Mouse (Mus musculus) MEL (cell line): ENCODE data around the gene Nadk2. TPM values are rescaled to one million over a fixed set of nuclear protein-coding genes. Genes with fewer than 3 reads are reported as not detected.
A peak's percentile ranks its signal among the peaks of the same experiment; 100 is the strongest.

Experiments used
- DNase-seq: peaks from one replicate; pipeline ENCODE4 v3.0.0; 2011; ENCODE audit warnings: low read depth, low spot score
- H3K27ac ChIP-seq: 2 replicates; pipeline ENCODE4 v1.5.1; 2012; ENCODE audit warnings: low read depth, mild to moderate bottlenecking, control low read depth, low read length, moderate library complexity; ENCODE audit not compliant: control insufficient read depth
- H3K27me3 ChIP-seq, 2 experiments: fragments of 150-350 bp in 1 of 2; sonication (generic) in 1 of 2; 2 replicates each; pipeline ENCODE4 v1.6.1; 2012; ENCODE audit warnings: low read length in 2 of 2, mild to moderate bottlenecking in 2 of 2, improper control_type of control experiment in 1 of 2, moderate library complexity in 1 of 2; ENCODE audit not compliant: insufficient read depth in 2 of 2, control insufficient read depth in 1 of 2
- H3K36me3 ChIP-seq, 2 experiments: 2 replicates each; pipeline ENCODE4 v1.6.1; 2012 to 2014; ENCODE audit warnings: low read length in 2 of 2, improper control_type of control experiment in 1 of 2, inconsistent platforms in 1 of 2, mild to moderate bottlenecking in 1 of 2; ENCODE audit not compliant: insufficient read depth in 2 of 2, control insufficient read depth in 1 of 2
- H3K4me1 ChIP-seq, 2 experiments: fragments of 150-350 bp in 1 of 2; sonication (generic) in 1 of 2; 2 replicates each; pipeline ENCODE4 v1.6.1; 2012; ENCODE audit warnings: low read length in 2 of 2, improper control_type of control experiment in 1 of 2, mild to moderate bottlenecking in 1 of 2; ENCODE audit not compliant: insufficient read depth in 2 of 2, control insufficient read depth in 1 of 2
- H3K4me3 ChIP-seq, 2 experiments: fragments of 150-350 bp in 1 of 2; sonication (generic) in 1 of 2; 2 replicates each; pipeline ENCODE4 v1.5.1; 2012; ENCODE audit warnings: low read depth in 2 of 2, low read length in 2 of 2, mild to moderate bottlenecking in 2 of 2, moderate library complexity in 2 of 2, control low read depth in 1 of 2, improper control_type of control experiment in 1 of 2; ENCODE audit not compliant: control insufficient read depth in 1 of 2, insufficient read depth in 1 of 2
- H3K79me2 ChIP-seq: 2 replicates; pipeline ENCODE4 v1.6.1; 2012; ENCODE audit warnings: mild to moderate bottlenecking, low read length, moderate library complexity; ENCODE audit not compliant: control insufficient read depth, poor library complexity, insufficient read depth
- H3K9ac ChIP-seq: 2 replicates; pipeline ENCODE4 v1.6.1; 2012; ENCODE audit warnings: low read depth, mild to moderate bottlenecking, control low read depth, low read length, moderate library complexity; ENCODE audit not compliant: control insufficient read depth, poor library complexity, severe bottlenecking
- H3K9me3 ChIP-seq: fragments of 150-350 bp; sonication (generic); replicated peaks from 2 replicates; pipeline ENCODE4 v1.6.1; 2012; ENCODE audit warnings: mild to moderate bottlenecking, low read length, improper control_type of control experiment, moderate library complexity; ENCODE audit not compliant: insufficient read depth
- CHD1 ChIP-seq: IDR thresholded peaks from 2 replicates; pipeline ENCODE4 v1.6.1; 2012; ENCODE audit warnings: low read depth, mild to moderate bottlenecking, inconsistent platforms, low read length, improper control_type of control experiment
- E2F4 ChIP-seq: IDR thresholded peaks from 2 replicates; pipeline ENCODE4 v1.6.1; 2011; ENCODE audit warnings: low read depth, low read length, improper control_type of control experiment, borderline replicate concordance
- ELF1 ChIP-seq: IDR thresholded peaks from 2 replicates; pipeline ENCODE4 v1.6.1; 2014; ENCODE audit warnings: low read depth, mild to moderate bottlenecking, inconsistent platforms, low read length, improper control_type of control experiment, moderate library complexity
- EP300 ChIP-seq, 2 experiments: IDR thresholded peaks; 2 replicates each; pipeline ENCODE4 v1.6.1; 2011; ENCODE audit warnings: improper control_type of control experiment in 2 of 2, low read length in 2 of 2, low read depth in 1 of 2, mild to moderate bottlenecking in 1 of 2
- ETS1 ChIP-seq: IDR thresholded peaks from 2 replicates; pipeline ENCODE4 v1.6.1; 2012; ENCODE audit warnings: low read depth, mild to moderate bottlenecking, inconsistent platforms, low read length, improper control_type of control experiment, moderate library complexity
- GABPA ChIP-seq: IDR thresholded peaks from 2 replicates; pipeline ENCODE4 v1.6.1; 2012; ENCODE audit warnings: low read depth, mild to moderate bottlenecking, inconsistent platforms, low read length, improper control_type of control experiment, moderate library complexity
- HCFC1 ChIP-seq: IDR thresholded peaks from 2 replicates; pipeline ENCODE4 v1.6.1; 2012; ENCODE audit warnings: low read depth, mild to moderate bottlenecking, inconsistent platforms, low read length, improper control_type of control experiment, moderate library complexity
- JUND ChIP-seq: IDR thresholded peaks from 2 replicates; pipeline ENCODE4 v1.6.1; 2011; ENCODE audit warnings: low read depth, mild to moderate bottlenecking, improper control_type of control experiment, low read length
- KAT2A ChIP-seq: conservative IDR thresholded peaks from 2 replicates; pipeline ENCODE4 v1.6.1; 2012; ENCODE audit warnings: low read depth, low read length, improper control_type of control experiment, inconsistent platforms
- MAFK ChIP-seq: IDR thresholded peaks from 2 replicates; pipeline ENCODE4 v1.6.1; 2011; ENCODE audit warnings: low read depth, mild to moderate bottlenecking, low read length, improper control_type of control experiment, borderline replicate concordance
- MAZ ChIP-seq: IDR thresholded peaks from 2 replicates; pipeline ENCODE4 v1.6.1; 2012; ENCODE audit warnings: low read depth, mild to moderate bottlenecking, inconsistent platforms, low read length, improper control_type of control experiment
- MEF2A ChIP-seq: IDR thresholded peaks from 2 replicates; pipeline ENCODE4 v1.6.1; 2014; ENCODE audit warnings: low read depth, mild to moderate bottlenecking, inconsistent platforms, low read length, improper control_type of control experiment; ENCODE audit not compliant: poor library complexity, insufficient replicate concordance, severe bottlenecking; ENCODE audit errors: extremely low read depth
- NELFE ChIP-seq: IDR thresholded peaks from 2 replicates; pipeline ENCODE4 v1.6.1; 2011; ENCODE audit warnings: low read depth, low read length, improper control_type of control experiment
- POLR2A ChIP-seq, 2 experiments: IDR thresholded peaks; 2 replicates each; pipeline ENCODE4 v1.6.1; 2011 to 2012; ENCODE audit warnings: low read length in 2 of 2, mild to moderate bottlenecking in 2 of 2, control low read depth in 1 of 2, improper control_type of control experiment in 1 of 2, low read depth in 1 of 2, moderate library complexity in 1 of 2; ENCODE audit not compliant: control insufficient read depth in 1 of 2, insufficient read depth in 1 of 2, poor library complexity in 1 of 2
- RAD21 ChIP-seq: IDR thresholded peaks from 2 replicates; pipeline ENCODE4 v1.6.1; 2011; ENCODE audit warnings: mild to moderate bottlenecking, low read depth, low read length, improper control_type of control experiment
- RCOR1 ChIP-seq: IDR thresholded peaks from 2 replicates; pipeline ENCODE4 v1.6.1; 2012; ENCODE audit warnings: low read depth, mild to moderate bottlenecking, inconsistent platforms, low read length, improper control_type of control experiment
- SIN3A ChIP-seq: IDR thresholded peaks from 2 replicates; pipeline ENCODE4 v1.6.1; 2012; ENCODE audit warnings: low read length, improper control_type of control experiment, inconsistent platforms
- TAL1 ChIP-seq: IDR thresholded peaks from 2 replicates; pipeline ENCODE4 v1.6.1; 2012; ENCODE audit warnings: mild to moderate bottlenecking, inconsistent platforms, low read length, moderate library complexity, mixed read lengths
- USF1 ChIP-seq: IDR thresholded peaks from 2 replicates; pipeline ENCODE4 v1.6.1; 2014; ENCODE audit warnings: low read depth, mild to moderate bottlenecking, inconsistent platforms, low read length, improper control_type of control experiment, moderate library complexity
- USF2 ChIP-seq, 2 experiments: IDR thresholded peaks; 2 replicates each; pipeline ENCODE4 v1.6.1; 2011 to 2012; ENCODE audit warnings: improper control_type of control experiment in 2 of 2, low read length in 2 of 2, borderline replicate concordance in 1 of 2, inconsistent platforms in 1 of 2, low read depth in 1 of 2, mild to moderate bottlenecking in 1 of 2; ENCODE audit not compliant: insufficient read depth in 1 of 2
- ZKSCAN1 ChIP-seq: IDR thresholded peaks from 2 replicates; pipeline ENCODE4 v1.6.1; 2012; ENCODE audit warnings: low read depth, mild to moderate bottlenecking, inconsistent platforms, low read length, improper control_type of control experiment, moderate library complexity
- polyA plus RNA-seq, 2 experiments: library from polyadenylated mRNA; stranded (reverse) in 1 of 2; unstranded in 1 of 2; fragments of >175 nt in 1 of 2; fragments of >200 nt in 1 of 2; gene quantifications; 2 replicates each; pipeline versions ENCODE4 v1.2.1 to v1.2.4; 2012; ENCODE audit warnings: low replicate concordance in 2 of 2, low read depth in 1 of 2; ENCODE audit not compliant: insufficient read length in 2 of 2, insufficient read depth in 1 of 2, missing spikeins in 1 of 2
- total RNA-seq: library from RNA; depleted of rRNA; stranded (reverse); fragments of 300-350 nt; gene quantifications from 2 replicates; pipeline ENCODE4 v1.2.3, GENCODE M21; 2012

Nadk2 gene
- total and polyA plus RNA-seq, 3 experiments = 168 to 659 (median 361) TPM

DNA sequence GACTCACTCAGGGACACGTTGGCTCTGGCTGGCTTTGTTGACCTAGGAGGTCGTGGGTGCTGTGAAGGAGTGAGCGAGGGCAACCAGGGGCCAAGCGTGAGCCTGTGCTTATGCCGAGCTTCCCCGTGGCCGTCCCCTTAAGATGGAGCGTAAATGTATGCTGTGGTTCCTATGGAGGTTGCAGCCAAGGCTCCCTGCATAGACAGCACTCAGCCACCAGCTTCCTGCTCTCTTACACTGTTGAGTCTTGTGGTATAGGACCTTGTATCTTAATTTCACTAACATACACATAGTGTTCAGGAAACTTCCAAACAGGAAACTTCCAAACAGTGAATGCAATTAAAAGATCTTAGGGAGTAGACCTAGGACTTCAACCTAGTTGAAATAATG, 17.6 kb downstream of the Nadk2 start:
- Histone ChIP-seq H3K79me2 (peaks cover 3% of the 10 kb centered on the region; the same call in 1 of the 2 replicates), H3K36me3 (peaks cover 33 to 80% of the 10 kb centered on the region in 2 experiments), H3K9me3 (no peaks in the 10 kb centered on the region), H3K4me1 (peaks cover 16 to 29% of the 10 kb centered on the region in 2 experiments), H3K4me3 (no peak overlapping the region), H3K27me3 (no peaks in the 10 kb centered on the region), H3K9ac (no peak overlapping the region), H3K27ac (no peak overlapping the region)
- no peak for DNase-seq
- TF ChIP-seq NELFE = no peak
- no peak for TF ChIP-seq MAFK
- no peak for TF ChIP-seq KAT2A
- no peak for TF ChIP-seq GABPA
- TF ChIP-seq POLR2A (IDR thresholded peaks at IDR 0.05; ENCODE audit: control insufficient read depth in 1 of 2, insufficient read depth in 1 of 2, low read depth in 1 of 2, low read length in 2 of 2, poor library complexity in 1 of 2) = no peak
- no peak for TF ChIP-seq JUND
- TF ChIP-seq ETS1 = no peak
- TF ChIP-seq RAD21 = no peak
- no peak for TF ChIP-seq RCOR1
- TF ChIP-seq ELF1 = no peak
- no peak for TF ChIP-seq MEF2A
- no peak for TF ChIP-seq MAZ
- TF ChIP-seq SIN3A = no peak
- no peak for TF ChIP-seq TAL1
- no peak for TF ChIP-seq E2F4
- no peak for TF ChIP-seq EP300 (IDR thresholded peaks at IDR 0.05; ENCODE audit: low read depth in 1 of 2, low read length in 2 of 2)
- no peak for TF ChIP-seq ZKSCAN1
- TF ChIP-seq HCFC1 = no peak
- no peak for TF ChIP-seq USF1
- TF ChIP-seq CHD1 = no peak

DNA sequence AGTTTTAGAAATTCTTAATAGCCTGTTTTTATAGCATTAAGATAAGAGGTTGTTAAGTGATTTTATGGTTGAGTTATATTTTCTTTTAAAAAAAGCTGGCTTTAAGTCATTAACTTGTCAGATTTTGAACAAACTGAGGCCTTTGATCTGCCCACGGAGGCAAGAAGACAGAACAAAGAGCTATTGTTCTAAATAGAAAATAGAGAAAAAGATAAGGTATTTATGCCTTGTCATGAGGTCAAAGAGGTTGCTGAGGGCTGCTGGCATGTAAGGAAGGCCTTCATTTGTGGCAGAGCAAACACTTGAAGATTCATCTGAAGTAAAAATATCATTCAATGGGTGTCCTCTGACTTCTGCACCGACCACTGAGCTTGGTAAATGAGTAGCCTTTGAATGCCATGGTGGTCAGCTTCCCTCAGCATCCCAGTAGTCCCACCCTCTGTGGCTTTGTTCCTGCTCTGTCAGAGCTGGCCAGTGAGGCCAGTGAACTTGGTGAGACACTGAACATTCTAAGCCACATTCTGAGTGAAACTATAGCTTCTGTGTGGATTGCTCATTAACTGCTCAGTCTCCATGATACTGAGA, 18.2 kb downstream of the Nadk2 start:
- peak overlapping the region; percentile 32 for H3K27ac ChIP-seq
- DNase-seq = no peak
- TF ChIP-seq E2F4 (no peak), USF2 (IDR thresholded peaks at IDR 0.05; ENCODE audit: borderline replicate concordance in 1 of 2, insufficient read depth in 1 of 2, low read depth in 1 of 2, low read length in 2 of 2) (no peak), RAD21 (no peak)
- H3K4me1 ChIP-seq = peaks cover 16 to 29% of the 10 kb centered on the region in 2 experiments
- H3K27me3 ChIP-seq = no peaks in the 10 kb centered on the region
- no peaks in the 10 kb centered on the region for H3K9me3 ChIP-seq
- no peak overlapping the region for H3K4me3 ChIP-seq
- H3K79me2 ChIP-seq = peaks cover 1% of the 10 kb centered on the region; the same call in 1 of the 2 replicates
- no peak overlapping the region for H3K9ac ChIP-seq
- peaks cover 33 to 75% of the 10 kb centered on the region in 2 experiments for H3K36me3 ChIP-seq
